Mouse (Mus musculus) frontal cortex, adult 2 months (tissue): ENCODE measurements around the gene 4930578G10Rik. TPM values are rescaled to one million over a fixed set of nuclear protein-coding genes. Genes with fewer than 3 reads are reported as not detected.

Experiments
- polyA plus RNA-seq: library from polyadenylated mRNA; depleted of rRNA; stranded (reverse); fragments of >200 nt; gene quantifications from 2 replicates; pipeline ENCODE4 v1.2.3, GENCODE M21; 2012; rRNA removed

Gene 4930578G10Rik
- polyA plus RNA-seq, 1 experiment: 0.92 TPM

Other genes with a start within 250 kb of the 4930578G10Rik start
- 0.66 TPM in 1 of 2 replicates, not detected in the other for gene Fam205a2, start 207.4 kb upstream of the 4930578G10Rik start, polyA plus RNA-seq
- not detected in 2 replicates for gene Gm10591, start 123.3 kb upstream of the 4930578G10Rik start, polyA plus RNA-seq
- gene Gm2564, start 105.8 kb upstream of the 4930578G10Rik start, polyA plus RNA-seq: 1.2 and 1.8 TPM in 2 replicates
- gene Ccl27b, start 80.3 kb upstream of the 4930578G10Rik start, polyA plus RNA-seq: 5.6 and 6.9 TPM in 2 replicates
- gene Il11ra2, start 73.7 kb upstream of the 4930578G10Rik start, polyA plus RNA-seq: 0.08 TPM in 1 of 2 replicates, not detected in the other
- gene Ccl19, start 21.0 kb downstream of the 4930578G10Rik start, polyA plus RNA-seq: 1.4 and 2.8 TPM in 2 replicates
- gene Ccl21a, start 38.4 kb downstream of the 4930578G10Rik start, polyA plus RNA-seq: 0.12 and 1.3 TPM in 2 replicates
- 0.11 and 0.18 TPM in 2 replicates for gene Fam205a1, start 118.3 kb downstream of the 4930578G10Rik start, polyA plus RNA-seq
- 0.14 TPM in 1 of 2 replicates, not detected in the other for gene Gm12394, start 121.2 kb downstream of the 4930578G10Rik start, polyA plus RNA-seq
- 0.22 TPM in 1 of 2 replicates, not detected in the other for gene Fam205c, start 138.7 kb downstream of the 4930578G10Rik start, polyA plus RNA-seq
- 175 and 199 TPM in 2 replicates for gene Phf24, start 181.1 kb downstream of the 4930578G10Rik start, polyA plus RNA-seq
- 126 and 151 TPM in 2 replicates for gene Dnajb5, start 214.3 kb downstream of the 4930578G10Rik start, polyA plus RNA-seq
- gene 1700022I11Rik, start 234.1 kb downstream of the 4930578G10Rik start, polyA plus RNA-seq: 0.11 and 0.18 TPM in 2 replicates